Mouse (Mus musculus): ENCODE results near the gene Catsper3.

Gene Catsper3

DNA sequence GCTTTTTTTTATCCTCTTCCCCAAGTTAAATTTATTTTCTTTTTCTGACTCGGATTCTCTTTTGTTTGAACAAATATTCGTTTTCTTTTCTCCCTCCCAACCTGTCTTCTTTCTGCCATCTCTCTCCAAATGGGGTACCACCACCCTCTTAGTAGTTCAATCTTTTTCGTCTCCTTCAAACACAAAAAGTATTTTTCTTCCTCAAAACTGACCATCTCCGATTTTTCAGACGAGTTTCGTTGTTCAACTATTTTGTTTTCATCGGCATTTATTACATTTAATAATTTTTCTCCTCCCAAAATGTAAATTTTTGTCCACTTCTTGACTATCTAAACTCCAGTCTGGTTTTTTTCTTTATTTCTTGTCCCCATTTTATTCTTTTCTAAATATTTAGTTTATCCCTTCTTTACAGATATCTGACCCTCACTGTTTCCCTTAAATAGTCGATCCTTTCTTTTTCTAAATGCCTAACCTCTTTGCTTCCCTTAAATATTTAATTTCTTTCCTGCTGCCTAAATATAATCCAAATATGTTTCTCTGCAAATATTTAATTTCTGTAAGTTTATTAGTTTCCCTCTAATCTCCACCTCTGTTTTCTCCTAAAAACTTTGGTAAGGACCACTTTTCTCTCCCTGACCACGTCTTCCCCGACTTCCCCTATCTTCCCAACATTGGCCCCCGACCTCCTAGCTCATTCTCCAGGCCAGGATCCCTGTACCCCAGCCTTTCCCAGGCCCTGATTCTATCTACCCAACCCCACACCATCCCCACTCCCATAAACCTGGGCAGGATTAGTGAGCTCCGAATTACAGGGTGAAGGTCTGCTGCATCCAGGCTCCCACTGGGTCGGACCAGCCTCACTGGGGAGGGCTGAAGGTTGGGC is 42.7 kb downstream of the Catsper3 start:
- no peak for DNase-seq (ENCODE audit: low spot score)

GRCm38 (mm10) chr13:55827679-55828140 is 43.3 kb downstream of the Catsper3 start:
- DNase-seq (ENCODE audit: low spot score): no peak

DNA sequence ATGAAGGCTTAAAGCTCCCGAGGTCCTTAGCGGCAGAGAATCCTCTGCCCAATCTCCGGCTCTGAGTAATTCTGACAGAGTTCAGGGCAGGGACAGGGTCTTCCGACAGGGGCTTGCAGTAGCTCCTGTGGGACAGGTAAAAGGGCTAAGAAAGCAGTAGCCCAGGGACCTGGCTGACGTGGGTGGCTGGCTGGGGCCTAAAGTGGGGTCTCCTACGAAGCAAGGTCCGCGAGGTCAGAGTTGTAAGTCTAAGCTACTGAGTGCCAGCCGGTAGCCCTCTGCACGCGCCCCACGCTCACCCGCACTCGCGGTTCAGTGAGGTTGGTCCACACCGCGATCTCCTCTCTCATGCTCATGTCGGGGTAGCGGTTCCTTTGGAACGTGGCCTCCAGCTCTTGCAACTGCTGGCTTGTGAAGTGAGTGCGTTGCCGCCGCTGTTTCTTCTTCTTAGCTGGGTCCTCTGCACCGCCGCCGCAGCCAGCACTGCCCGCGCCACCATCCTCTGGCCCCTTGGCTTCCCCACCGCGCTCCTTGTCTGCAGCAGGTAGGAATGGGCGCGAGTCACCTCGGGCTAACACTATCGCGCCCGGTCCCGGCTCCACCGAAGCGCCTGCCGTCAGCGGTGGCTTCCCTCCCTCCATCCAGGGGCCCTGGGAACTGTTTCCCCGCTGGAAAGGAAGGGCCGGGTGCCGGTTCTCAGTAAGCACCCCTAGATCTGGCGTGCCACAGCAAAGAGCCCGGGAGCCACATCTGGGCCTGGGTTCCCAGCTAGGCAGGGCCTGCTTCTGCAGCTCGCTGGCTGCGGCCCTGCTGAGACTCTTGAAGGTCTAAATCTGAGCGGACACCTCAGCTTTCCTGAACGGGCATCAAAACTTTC is 44.0 kb downstream of the Catsper3 start:
- no peak for DNase-seq (ENCODE audit: low spot score)

DNA sequence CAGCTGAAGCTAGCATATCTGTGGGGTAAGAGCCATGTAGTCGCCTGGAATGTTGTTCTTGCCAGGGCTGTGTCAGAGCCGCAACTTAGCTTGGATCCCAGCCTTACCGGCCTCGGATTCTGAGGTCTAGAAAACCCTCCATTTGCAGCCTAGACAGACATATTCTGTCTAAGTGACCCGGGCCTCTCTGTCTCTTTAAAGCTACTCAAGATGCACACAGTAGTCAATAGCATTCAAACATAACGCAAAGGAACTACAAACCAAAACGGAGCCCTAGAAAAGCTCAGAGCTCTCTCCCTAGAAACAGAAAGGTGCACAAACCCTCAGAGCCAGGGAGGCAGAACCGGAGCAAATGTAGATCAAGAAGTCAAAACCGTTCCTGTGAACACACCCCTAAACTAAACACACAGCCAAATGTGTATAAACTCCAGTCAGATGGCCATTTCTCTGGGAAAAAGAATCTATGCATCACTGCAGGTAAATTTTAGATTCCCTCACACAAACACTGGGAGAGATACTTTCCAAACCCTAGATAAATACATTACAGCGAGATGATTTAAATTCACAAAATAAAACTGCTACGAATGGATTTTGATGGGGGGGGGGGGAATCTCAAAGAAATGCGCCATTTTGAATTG is 44.8 kb downstream of the Catsper3 start:
- DNase-seq (ENCODE audit: low spot score): no peak

DNA sequence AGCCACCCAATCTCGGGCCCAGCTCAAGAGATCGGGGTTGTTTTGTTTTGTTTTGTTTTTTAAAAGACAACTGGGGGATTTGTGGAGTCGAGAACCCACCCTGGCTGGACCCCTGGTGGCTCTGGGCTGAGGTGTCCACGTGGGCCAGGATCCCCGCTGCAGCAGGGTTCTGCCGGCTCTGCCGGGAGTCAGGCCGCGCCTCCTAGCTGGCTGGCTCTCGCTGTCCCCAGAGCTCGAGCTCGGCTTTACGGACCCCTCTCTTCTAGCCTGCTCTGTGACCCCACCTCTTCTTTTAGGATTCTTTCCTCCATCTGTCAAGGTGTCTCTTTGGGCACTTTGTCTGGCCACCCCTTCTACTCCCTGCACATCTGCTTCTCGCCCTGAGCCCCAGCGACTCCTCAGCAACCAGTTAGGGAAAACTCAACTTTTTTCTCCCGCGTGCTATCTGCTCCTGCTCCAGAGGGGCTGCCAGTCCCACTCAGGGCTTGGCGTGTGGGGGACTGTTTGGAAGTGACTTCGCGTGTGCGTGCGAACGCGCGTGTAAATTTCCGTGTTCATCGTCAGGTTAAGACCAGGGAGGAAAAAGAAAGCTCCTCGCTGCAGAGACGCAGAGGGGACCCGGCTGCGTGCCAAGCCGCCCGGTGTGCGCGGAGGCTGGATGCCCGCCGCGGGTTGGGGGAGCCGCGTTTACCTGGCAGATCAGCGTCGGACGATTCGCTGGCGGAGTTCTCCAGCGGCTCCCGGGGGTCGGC is 45.9 kb downstream of the Catsper3 start:
- DNase-seq (ENCODE audit: low spot score): no peak

- DNase-seq (ENCODE audit: low spot score): no peak
Observed at GRCm38 (mm10) chr13:55830833-55831721, 46.7 kb downstream of the Catsper3 start.

DNA sequence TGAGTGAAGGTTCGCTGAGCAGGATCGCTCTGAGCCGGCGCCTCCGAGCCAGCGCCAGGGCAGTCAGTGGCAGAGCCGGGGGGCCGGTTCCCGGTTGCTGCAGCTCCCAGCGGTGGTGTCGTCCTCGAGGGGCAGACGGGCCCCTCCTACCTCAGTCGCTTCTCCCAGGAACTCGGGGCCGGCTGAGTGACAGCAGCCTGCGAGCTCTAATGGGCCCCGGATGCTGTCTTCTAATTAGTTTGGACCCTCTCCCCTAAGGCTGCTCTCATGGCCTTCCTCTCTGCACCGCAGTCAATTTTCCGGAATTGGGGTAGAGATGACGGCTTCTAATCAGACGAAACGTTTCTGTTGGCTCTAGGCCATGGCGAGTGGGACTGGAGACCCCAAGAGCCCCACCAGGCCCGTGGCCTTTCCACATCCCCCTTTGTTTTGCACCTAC is 47.4 kb downstream of the Catsper3 start:
- DNase-seq (ENCODE audit: low spot score): no peak

GRCm38 (mm10) chr13:55832602-55833001 is 48.2 kb downstream of the Catsper3 start:
- DNase-seq (ENCODE audit: low spot score): no peak

GRCm38 (mm10) chr13:55833921-55834320 is 49.6 kb downstream of the Catsper3 start:
- no peak for DNase-seq (ENCODE audit: low spot score)

DNA sequence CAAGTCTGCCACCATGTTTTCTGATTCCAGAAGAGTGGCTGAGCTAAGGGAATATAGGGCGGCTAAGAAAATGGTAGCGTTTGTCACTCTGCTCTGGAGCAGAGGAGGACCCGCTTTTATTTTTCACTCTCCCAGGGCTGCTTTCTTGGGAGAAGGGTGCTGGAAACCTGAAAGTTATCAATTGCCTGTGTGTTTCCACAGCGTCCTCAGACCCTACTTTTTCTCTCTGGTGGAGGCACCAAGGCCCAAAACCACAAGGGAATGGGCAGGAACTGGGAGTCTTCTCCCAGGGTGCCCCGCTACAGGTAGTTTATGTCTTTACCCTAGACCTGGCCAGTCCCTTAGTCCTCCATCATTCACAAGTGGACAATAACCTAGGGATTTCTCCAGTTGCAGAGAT is 50.3 kb downstream of the Catsper3 start:
- no peak for DNase-seq (ENCODE audit: low spot score)

DNA sequence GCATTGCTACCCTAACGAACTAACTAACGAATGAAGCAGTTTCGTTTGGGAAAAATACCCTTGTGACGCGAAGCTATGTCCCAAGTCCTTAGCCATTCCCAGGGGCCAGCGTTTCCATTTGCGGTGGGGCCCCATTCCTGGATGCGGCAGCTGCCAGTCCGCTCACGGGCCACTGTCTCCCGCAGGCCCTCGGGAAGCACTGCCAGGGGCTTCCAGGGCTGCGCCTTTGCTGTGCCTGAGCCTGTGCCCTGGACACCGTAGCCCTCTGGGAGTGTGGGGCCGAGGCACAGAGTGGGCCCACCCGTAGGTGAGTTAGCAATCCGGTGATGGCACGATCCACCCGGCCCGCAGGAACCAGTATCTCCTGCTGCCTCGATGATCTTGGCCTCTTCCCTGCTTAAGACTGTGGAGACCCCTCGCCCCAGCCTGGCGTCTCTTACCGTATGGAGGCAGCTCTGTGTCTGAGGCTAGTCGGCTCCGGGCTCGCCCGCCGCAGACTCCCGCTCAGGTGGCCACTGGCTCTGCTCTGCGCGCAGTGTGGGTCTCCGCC is 51.3 kb downstream of the Catsper3 start:
- DNase-seq (ENCODE audit: low spot score): no peak

DNA sequence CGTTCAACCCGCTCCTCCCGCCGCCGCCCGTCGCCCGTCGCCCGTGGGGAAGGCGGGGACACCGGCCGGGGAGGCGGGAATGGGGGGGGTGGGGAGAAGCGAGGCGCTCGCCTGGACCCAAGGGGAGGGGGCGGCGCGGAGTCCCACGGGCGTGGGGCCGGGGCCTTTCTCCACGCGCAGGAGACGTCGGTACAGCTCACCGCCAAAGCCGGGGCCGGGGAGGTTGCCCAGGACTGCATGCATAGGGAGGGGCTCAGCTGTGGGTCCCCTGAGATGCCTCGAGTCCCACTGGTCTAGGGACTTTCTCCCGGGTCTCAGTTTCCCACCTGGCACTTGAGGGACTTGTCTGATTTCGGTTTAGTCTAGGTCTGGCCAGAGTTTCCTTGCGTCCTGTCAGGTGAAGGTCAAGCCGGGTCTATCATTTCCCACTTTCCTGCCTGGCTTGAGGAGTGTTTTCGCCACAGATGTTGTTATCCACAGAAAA is 51.8 kb downstream of the Catsper3 start, which contains the start of gene Pitx1:
Gene Pitx1, minus strand, starts transcription at position 51 of the 484 bp plus-strand sequence.
- DNase-seq (ENCODE audit: low spot score): no peak

DNA sequence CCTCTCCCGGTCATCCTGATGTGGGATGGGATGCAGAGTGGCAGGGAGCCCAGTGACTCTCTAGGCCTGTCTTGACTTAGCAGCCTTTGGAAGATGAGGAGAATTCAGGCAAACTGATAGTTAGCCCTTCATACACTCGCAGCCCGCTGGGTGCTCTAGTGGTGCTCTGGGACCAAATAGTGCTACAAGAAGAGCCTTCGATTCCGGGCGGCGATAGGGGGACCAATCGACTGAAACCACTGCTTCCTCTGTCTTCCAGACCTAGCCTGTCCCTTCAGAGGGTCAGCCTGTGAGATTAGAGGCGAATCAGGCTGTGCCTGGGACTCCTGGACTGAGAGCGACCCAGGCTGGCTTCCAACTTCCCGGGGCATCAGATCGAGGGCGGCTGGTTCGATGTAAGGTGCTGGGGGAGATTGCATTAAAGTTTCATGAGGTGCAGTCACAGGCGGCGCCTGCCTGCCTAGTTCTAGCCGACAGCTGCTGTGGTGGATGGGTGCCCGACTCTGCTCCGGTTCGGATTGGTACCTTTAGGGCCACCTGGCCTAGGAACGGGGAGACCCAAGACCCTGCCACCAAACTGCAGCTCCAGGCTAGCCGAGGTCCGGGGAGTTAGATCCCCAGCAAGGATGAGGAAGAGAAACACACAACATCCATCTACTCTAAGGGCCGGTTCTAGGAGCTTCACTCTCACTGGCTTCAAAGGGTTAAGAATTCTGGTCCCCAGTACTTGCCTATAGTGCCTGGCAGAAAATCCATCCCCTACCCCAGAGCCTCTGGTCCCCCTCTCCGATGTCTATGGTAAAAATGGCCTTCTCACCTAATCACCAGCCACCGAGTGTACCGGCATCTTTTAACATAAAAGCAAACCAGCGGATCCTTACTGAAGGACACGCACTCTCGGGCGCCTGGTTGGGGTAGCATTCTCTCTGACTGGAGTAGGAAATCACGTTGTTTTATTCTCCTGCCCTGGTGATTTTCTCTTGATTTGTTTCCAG is 52.7 kb downstream of the Catsper3 start:
- no peak for DNase-seq (ENCODE audit: low spot score)

DNA sequence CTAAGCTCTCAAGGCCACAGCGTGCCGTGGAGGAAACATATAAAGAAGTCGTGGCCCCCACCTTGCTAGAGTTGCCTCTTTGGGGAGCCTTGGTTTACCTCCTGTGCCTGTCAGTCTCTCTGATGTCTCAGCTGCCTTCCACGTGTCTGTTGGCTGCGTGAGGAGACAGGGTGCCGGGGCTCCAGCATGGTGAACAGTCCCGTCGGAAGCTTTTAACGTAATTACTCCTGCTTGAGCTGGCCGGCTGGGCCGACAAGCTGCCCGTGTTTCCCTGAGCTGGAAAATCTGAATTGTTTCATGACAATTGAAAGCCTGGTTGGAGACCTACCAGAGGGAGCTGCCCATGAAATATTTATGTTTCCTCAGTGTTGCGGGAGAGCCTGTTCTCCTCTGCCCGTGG is 55.9 kb downstream of the Catsper3 start:
- no peak for DNase-seq (ENCODE audit: low spot score)

- DNase-seq (ENCODE audit: low spot score): no peak
Observed at GRCm38 (mm10) chr13:55843700-55844099, 59.3 kb downstream of the Catsper3 start.

DNA sequence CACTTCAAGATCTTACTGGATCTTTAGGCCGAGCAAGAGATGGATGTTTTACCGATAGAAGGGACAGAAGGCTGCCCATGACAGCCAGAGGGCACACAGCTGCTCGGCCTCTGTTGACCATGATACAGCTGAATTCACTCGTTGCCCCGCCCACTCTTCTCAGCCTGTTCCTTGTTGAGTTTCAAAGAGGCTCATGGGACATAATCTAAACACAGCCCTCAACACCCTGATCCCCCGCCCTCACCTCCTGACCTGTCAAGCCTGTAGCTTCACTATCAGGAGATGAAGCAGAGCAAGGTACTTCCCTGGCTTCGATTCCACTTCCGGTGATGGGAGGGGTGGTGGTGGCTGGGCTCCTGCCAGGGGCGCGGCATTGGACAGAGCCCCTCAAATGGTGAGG is 63.4 kb downstream of the Catsper3 start:
- DNase-seq (ENCODE audit: low spot score): no peak

DNA sequence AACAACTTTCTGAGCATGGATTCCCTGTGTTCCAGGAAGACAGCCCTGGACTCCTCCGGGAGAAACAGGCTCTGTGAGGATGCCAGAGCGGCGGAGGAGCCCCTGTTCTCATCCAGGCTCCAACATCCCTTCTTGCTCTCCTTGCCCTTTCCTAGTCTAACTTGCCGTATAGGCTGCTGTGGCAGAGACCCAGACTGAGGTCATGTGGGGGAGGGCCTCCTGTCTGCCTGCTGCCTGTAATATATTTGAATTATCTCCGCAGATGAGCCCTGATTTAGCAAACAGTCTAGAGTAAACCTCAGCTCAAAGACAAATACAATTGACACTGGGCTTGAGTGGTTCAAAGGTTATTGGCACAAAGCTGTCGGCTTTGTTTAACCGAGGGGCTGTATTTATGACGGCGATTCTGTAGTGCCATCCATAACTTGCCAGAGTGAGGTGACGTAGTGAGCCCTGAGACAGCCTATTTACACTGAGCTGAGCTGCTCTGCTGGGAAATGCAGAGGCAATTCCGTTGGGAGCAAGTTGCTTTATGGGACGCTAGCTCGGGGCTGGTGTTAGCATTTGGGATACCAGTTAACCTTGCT is 64.3 kb downstream of the Catsper3 start:
- DNase-seq (ENCODE audit: low spot score): no peak

GRCm38 (mm10) chr13:55850726-55851125 is 66.4 kb downstream of the Catsper3 start:
- DNase-seq (ENCODE audit: low spot score): no peak
